Mouse (Mus musculus) heart, embryonic 12.5 days (tissue): ENCODE data around the gene Esrra. TPM values are rescaled to one million over a fixed set of nuclear protein-coding genes. Genes with fewer than 3 reads are reported as not detected.

Experiments
- ATAC-seq: fragments of 200-750 bp; cut with Nextera tagmentation; 2 replicates; pipeline ENCODE4 v1.8.0; 2017; ENCODE audit warnings: moderate TSS enrichment, moderate library complexity; ENCODE audit not compliant: insufficient number of reproducible peaks, low FRiP score
- H3K27ac ChIP-seq: fragments of 300-500 bp; sonication (generic); 2 replicates; pipeline ENCODE4 v1.5.1; 2016; ENCODE audit warnings: mild to moderate bottlenecking, moderate library complexity; ENCODE audit not compliant: poor library complexity, severe bottlenecking
- H3K27me3 ChIP-seq: fragments of 300-500 bp; sonication (generic); replicated peaks from 2 replicates; pipeline ENCODE4 v1.6.1; 2016; ENCODE audit warnings: mild to moderate bottlenecking, moderate library complexity
- H3K36me3 ChIP-seq: fragments of 300-500 bp; sonication (generic); 2 replicates; pipeline ENCODE4 v1.6.1; 2016; ENCODE audit warnings: mild to moderate bottlenecking, moderate library complexity
- H3K4me1 ChIP-seq: fragments of 300-500 bp; sonication (generic); replicated peaks from 2 replicates; pipeline ENCODE4 v1.6.1; 2016; ENCODE audit warnings: mild to moderate bottlenecking
- H3K4me2 ChIP-seq: fragments of 300-500 bp; sonication (generic); 2 replicates; pipeline ENCODE4 v1.6.1; 2016; ENCODE audit warnings: mild to moderate bottlenecking, moderate library complexity
- H3K4me3 ChIP-seq: fragments of 300-500 bp; sonication (generic); 2 replicates; pipeline ENCODE4 v1.5.1; 2016; ENCODE audit warnings: mild to moderate bottlenecking
- H3K9ac ChIP-seq: fragments of 300-500 bp; sonication (generic); 2 replicates; pipeline ENCODE4 v1.6.1; 2016; ENCODE audit warnings: mild to moderate bottlenecking, moderate library complexity
- H3K9me3 ChIP-seq: fragments of 300-500 bp; sonication (generic); replicated peaks from 2 replicates; pipeline ENCODE4 v1.6.1; 2016; ENCODE audit warnings: mild to moderate bottlenecking, moderate library complexity
- WGBS: fragments of 180-500 bp; shearing (Covaris S2); methylation state at CpG from one replicate; pipeline ENCODE4 v1.1.7; 2016; 5-methylcytosine and 5-hydroxymethylcytosine counted together
- polyA plus RNA-seq: library from polyadenylated mRNA; unstranded; fragments of >200 nt; fragmentation: Nextera tagmentation; extraction: Ambion mirVana; gene quantifications from 2 replicates; pipeline ENCODE4 v1.2.1, GENCODE M21; 2016

Esrra gene
- polyA plus RNA-seq, 1 experiment from 2014 or later = 30.2 TPM

DNA sequence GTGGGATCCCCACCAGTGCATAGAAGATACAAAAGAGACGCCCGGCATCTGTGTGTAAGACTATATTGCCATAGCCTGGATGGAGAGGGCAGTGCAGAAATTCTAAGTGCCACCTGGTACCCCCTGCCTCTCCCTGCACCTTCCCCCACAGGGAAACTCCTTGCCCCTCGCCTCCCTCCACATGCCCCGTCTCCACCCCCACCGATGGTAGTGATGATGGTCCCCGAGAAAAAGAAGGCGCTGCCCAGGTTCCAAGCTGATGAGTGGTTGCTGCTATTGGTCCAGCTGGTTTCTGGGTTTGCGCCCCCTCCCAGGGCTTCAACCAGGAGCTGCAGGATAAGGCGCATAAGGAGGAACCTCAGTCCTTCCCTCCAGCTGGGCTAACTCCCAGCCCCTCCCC lies 6.5 kb upstream of the Esrra start:
- Histone ChIP-seq H3K27ac (no peak overlapping the region), H3K4me2 (no peak overlapping the region), H3K9ac (no peak overlapping the region), H3K27me3 (peaks cover 84% of the 10 kb centered on the region), H3K9me3 (peaks cover 4% of the 10 kb centered on the region; the same call in 1 of the 2 replicates), H3K4me1 (peaks cover 24% of the 10 kb centered on the region), H3K4me3 (no peak overlapping the region), H3K36me3 (no peaks in the 10 kb centered on the region)
- WGBS = 11% methylated on average over 9 of the region's 9 CpGs
- ATAC-seq = no peak

GRCm38 (mm10) chr19:6926559-6927255 lies 5.1 kb upstream of the Esrra start:
- Histone ChIP-seq H3K27ac (no peak overlapping the region), H3K9me3 (peaks cover 4% of the 10 kb centered on the region; the same call in 1 of the 2 replicates), H3K36me3 (no peaks in the 10 kb centered on the region), H3K4me1 (peaks cover 31% of the 10 kb centered on the region), H3K4me2 (peak overlapping the region; percentile 56), H3K9ac (no peak overlapping the region), H3K27me3 (peaks cover 71% of the 10 kb centered on the region), H3K4me3 (peak overlapping the region; percentile 24)
- WGBS = 12% methylated on average over 26 of the region's 26 CpGs
- ATAC-seq = no peak

DNA sequence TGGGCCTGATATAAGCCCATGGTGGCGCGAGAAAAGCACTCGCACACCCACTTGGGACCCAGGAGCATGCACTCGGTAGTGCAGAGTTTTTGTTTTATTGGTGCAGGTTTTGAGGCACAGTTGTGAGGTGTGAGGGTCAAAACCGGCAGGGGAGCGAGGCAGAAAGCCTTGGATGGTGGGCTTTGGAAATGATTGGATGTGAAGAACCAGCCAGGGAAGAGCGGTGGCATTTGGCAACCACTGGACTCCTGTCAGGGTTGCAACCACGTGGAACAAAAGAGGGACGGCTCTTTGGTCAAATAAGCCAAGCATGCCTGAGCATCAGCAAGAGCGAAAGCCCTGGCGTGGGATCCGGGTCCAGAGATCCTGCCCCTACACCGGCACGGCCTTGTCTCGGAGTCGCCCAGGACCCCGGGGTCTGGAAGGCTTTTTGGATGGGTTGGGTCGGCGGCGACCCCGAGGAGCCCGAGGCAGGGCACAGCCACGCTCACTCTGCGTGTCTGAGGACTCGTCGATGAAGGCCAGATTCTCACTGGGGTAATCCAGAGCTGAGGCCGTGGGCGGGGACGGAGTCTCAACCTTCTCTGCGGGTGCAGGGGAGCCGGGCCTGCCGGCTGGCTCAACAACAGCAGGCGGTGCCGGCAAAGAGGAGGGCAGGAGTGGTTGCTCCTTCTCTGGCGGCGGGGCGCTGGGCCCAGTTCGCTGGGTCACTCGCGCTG lies 4.2 kb upstream of the Esrra start:
- no peak for ATAC-seq
- peak overlapping the region; percentile 18; the same call in 1 of the 2 replicates for H3K9ac ChIP-seq
- peak overlapping the region; percentile 53 for H3K4me2 ChIP-seq

GRCm38 (mm10) chr19:6925307-6925573 lies 3.6 kb upstream of the Esrra start, which contains the start of gene Catsperz:
Gene Catsperz, minus strand, starts transcription at chr19:6925380.
- peak within 1 kb of the TSS; percentile 53 for H3K4me2 ChIP-seq
- 3% methylated on average over 9 of the region's 9 CpGs for WGBS
- no peaks in the 10 kb centered on the region for H3K36me3 ChIP-seq
- H3K9me3 ChIP-seq = peaks cover 4% of the 10 kb centered on the region; the same call in 1 of the 2 replicates
- peak within 1 kb of the TSS; percentile 18; the same call in 1 of the 2 replicates for H3K9ac ChIP-seq
- H3K27me3 ChIP-seq = peaks cover 56% of the 10 kb centered on the region
- no peak for ATAC-seq
- H3K27ac ChIP-seq = no peak within 1 kb of the TSS
- peaks cover 38% of the 10 kb centered on the region for H3K4me1 ChIP-seq
- H3K4me3 ChIP-seq = peak within 1 kb of the TSS; percentile 12

More for the DNA sequence above, 4.2 kb upstream of the Esrra start:
- WGBS = 8% methylated on average over 40 of the region's 40 CpGs
- Histone ChIP-seq H3K27ac (no peak overlapping the region), H3K27me3 (peaks cover 62% of the 10 kb centered on the region), H3K4me1 (peaks cover 32% of the 10 kb centered on the region), H3K9me3 (peaks cover 4% of the 10 kb centered on the region; the same call in 1 of the 2 replicates), H3K36me3 (no peaks in the 10 kb centered on the region), H3K4me3 (peak overlapping the region; percentile 12; the same call in 1 of the 2 replicates)

GRCm38 (mm10) chr19:6924461-6925306 lies 3.1 kb upstream of the Esrra start:
- Histone ChIP-seq H3K36me3 (peaks cover 5% of the 10 kb centered on the region; the same call in 1 of the 2 replicates), H3K4me3 (peak overlapping the region; percentile 12), H3K4me1 (peaks cover 43% of the 10 kb centered on the region), H3K4me2 (peak overlapping the region; percentile 53), H3K27ac (no peak overlapping the region), H3K9ac (peak overlapping the region; percentile 18; the same call in 1 of the 2 replicates), H3K27me3 (peaks cover 52% of the 10 kb centered on the region), H3K9me3 (peaks cover 4% of the 10 kb centered on the region; the same call in 1 of the 2 replicates)
- ATAC-seq = no peak
- WGBS = 5% methylated on average over 39 of the region's 39 CpGs

- peak overlapping the region; percentile 88 for H3K4me3 ChIP-seq
- peak overlapping the region; percentile 50; the same call in 1 of the 2 replicates for H3K27ac ChIP-seq
- 54% methylated on average over 6 of the region's 6 CpGs for WGBS
- peaks cover 50% of the 10 kb centered on the region for H3K4me1 ChIP-seq
- peak overlapping the region; percentile 90 for H3K4me2 ChIP-seq
- peaks cover 40% of the 10 kb centered on the region for H3K27me3 ChIP-seq
- H3K36me3 ChIP-seq = peaks cover 12% of the 10 kb centered on the region
- ATAC-seq = no peak
- peaks cover 4% of the 10 kb centered on the region; the same call in 1 of the 2 replicates for H3K9me3 ChIP-seq
- H3K9ac ChIP-seq = peak overlapping the region; percentile 63
Observed at GRCm38 (mm10) chr19:6922901-6923735, 1.5 kb upstream of the Esrra start.

DNA sequence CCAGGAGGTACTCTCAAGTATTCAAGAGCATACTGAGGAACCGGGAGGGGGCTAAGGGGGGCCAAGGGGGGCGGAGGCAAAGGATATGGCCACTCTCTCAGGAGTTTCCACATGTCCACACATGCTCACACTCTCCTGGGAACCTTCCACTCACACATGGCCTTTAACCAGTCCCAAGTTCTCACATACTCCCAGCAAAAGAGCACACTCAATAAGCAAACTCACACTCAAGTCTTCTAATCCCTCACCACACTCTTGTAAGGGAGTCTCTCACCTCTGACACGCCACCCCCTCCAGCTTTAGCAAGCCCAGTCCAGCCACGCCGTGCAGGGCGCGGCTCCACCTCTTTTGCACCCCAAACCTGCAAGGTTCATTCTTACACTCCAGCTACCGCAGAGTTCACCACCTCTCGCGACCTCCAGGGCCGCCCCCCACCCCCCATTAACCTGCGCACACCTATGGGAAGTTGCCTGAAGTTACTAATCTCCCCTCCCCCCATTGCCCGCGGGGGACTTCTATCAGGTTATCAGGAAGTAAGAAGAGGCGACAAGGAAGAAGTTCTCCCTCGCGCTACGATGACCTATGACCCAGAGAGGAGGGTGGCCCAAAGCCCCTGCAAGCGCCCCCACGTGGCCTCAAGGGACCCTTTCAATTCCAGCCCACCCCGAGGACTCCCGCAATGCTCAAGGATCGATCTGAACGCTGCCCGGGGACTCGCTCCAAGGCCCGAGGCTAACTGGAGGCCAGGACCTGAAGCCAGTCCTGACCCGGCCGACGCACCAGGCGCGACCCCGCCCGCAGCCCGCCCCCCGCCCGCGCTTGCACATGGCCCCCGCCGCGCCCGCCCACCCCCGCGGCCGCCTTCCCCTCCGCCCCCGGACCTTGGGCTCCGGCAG lies 624 bp downstream of the Esrra start:
- H3K27me3 ChIP-seq = peaks cover 19% of the 10 kb centered on the region
- peak overlapping the region; percentile 96 for H3K27ac ChIP-seq
- H3K4me2 ChIP-seq = peak overlapping the region; percentile 90
- peak overlapping the region; percentile 97 for H3K9ac ChIP-seq
- H3K4me3 ChIP-seq = peak overlapping the region; percentile 88
- no peak for ATAC-seq
- H3K4me1 ChIP-seq = peaks cover 49% of the 10 kb centered on the region
- peaks cover 1% of the 10 kb centered on the region; the same call in 1 of the 2 replicates for H3K9me3 ChIP-seq
- 3% methylated on average over 46 of the region's 48 CpGs for WGBS
- peaks cover 13% of the 10 kb centered on the region for H3K36me3 ChIP-seq

DNA sequence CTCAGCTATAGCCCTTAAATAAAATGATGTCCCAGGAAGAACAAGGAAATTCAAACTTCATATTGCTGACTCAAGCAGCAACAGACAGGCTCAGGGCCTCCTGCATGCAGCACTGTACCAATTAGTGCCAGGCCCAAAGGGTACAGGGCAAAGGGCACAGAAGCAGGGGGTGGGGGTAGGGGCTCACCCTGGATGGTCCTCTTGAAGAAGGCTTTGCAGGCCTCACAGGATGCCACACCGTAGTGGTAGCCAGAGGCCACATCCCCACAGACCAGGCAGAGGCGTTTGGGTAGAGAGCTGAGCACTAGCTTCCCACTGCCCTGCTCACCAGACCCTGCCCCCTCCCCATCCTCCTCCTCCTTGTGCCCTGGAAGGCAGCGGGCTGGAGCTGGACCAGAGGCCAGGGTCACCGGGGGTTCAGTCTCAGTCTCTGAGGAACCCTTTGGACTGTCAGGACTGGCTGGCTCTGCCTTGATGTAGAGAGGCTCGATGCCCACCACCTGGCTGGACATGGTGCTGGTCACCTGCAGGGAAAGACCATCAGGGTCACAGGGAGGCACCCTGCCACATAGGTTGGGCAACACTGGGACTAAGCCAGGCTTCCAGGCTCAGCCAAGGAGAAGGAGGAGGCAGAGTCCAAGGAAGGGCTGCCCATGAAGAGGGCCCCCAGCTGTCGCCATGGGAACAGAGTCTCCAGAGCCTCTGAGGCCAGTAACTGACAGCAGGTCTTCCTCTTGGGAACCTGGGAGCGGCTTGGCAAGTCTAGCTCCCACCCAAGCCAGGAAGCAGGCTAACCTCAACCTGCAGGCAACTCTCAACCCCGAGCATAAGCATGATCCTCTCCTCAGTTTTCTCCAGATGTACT lies 1.5 kb downstream of the Esrra start:
- 41% methylated on average over 8 of the region's 8 CpGs for WGBS
- Histone ChIP-seq H3K9ac (peak overlapping the region; percentile 97), H3K4me3 (peak overlapping the region; percentile 88), H3K27ac (peak overlapping the region; percentile 96), H3K4me1 (peaks cover 49% of the 10 kb centered on the region), H3K27me3 (peaks cover 10% of the 10 kb centered on the region), H3K36me3 (peaks cover 13% of the 10 kb centered on the region), H3K9me3 (no peaks in the 10 kb centered on the region), H3K4me2 (peak overlapping the region; percentile 90)
- ATAC-seq = no peak

DNA sequence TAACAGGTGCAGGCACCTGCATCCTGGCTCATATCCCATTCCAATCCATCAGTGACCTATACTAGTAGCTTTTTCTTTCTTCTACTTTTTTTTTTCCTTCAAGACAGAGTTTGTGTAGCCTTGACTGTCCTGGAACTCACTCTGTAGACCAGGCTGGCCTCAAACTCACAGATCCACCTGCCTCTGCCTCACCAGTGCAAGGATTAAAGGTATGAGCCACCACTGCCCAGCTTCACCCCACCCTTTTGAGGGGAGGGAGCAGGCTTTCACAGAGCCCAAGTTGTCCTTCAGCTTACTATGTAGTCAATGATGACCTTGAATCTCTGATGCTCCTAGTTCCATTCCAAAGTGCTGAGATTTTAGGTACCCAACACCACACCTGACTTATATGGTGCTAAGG lies 2.2 kb downstream of the Esrra start:
- ATAC-seq = no peak
- H3K4me1 ChIP-seq = peaks cover 44% of the 10 kb centered on the region
- peaks cover 15% of the 10 kb centered on the region for H3K36me3 ChIP-seq
- no peak overlapping the region for H3K4me3 ChIP-seq
- peaks cover 6% of the 10 kb centered on the region for H3K27me3 ChIP-seq
- H3K9me3 ChIP-seq = no peaks in the 10 kb centered on the region
- no peak overlapping the region for H3K9ac ChIP-seq
- no peak overlapping the region for H3K27ac ChIP-seq
- peak overlapping the region; percentile 90; the same call in 1 of the 2 replicates for H3K4me2 ChIP-seq
